Mouse (Mus musculus): ENCODE measurements around the gene Cgrrf1. TPM values are rescaled to one million over a fixed set of nuclear protein-coding genes. Genes with fewer than 3 reads are reported as not detected.
"Not testable (repeated sequence)": the region's sequence is repeated elsewhere in the genome, so short reads cannot be mapped to it uniquely, and the experiment has no call there.

Gene Cgrrf1
- 10 to 100 TPM; 37.3 to 38.6 TPM for total RNA-seq (2021)
- long read RNA-seq, experiment 1, transcript Cgrrf1-201 (6 exons, 1,324 nt): major isoform, 27 of 35 reads
- long read RNA-seq, experiment 1, partial matches to known transcripts: 0 of 35 reads
- long read RNA-seq, experiment 1, other reads (novel, unspliced or antisense): 5 of 35 reads
- long read RNA-seq, experiment 2, transcript Cgrrf1-201 (6 exons, 1,324 nt): major isoform, 21 of 27 reads
- long read RNA-seq, experiment 2, partial matches to known transcripts: 0 of 27 reads
- long read RNA-seq, experiment 2, other reads (novel, unspliced or antisense): 4 of 27 reads

- DNase-seq: peak; percentile 93
Observed at GRCm38 (mm10) chr14:46831837-46832333, at the start of gene Cgrrf1. TSS of gene Cgrrf1 (plus strand) at chr14:46832125.

GRCm38 (mm10) chr14:46782187-46782828 is 49.6 kb upstream of the Cgrrf1 start:
- no peak for DNase-seq

- DNase-seq: no peak
Observed at GRCm38 (mm10) chr14:46783327-46783926, 48.5 kb upstream of the Cgrrf1 start.

GRCm38 (mm10) chr14:46785247-46785646 is 46.7 kb upstream of the Cgrrf1 start:
- no peak for DNase-seq

- peak; percentile 9 for DNase-seq
Observed at GRCm38 (mm10) chr14:46787454-46787786, 44.5 kb upstream of the Cgrrf1 start.

- DNase-seq: peak; percentile 91
Observed at GRCm38 (mm10) chr14:46787787-46788504, 44.0 kb upstream of the Cgrrf1 start, which contains the start of gene Cnih1. TSS of gene Cnih1 (minus strand) at chr14:46788411.

- no peak for DNase-seq
Observed at GRCm38 (mm10) chr14:46788505-46788901, 43.4 kb upstream of the Cgrrf1 start.

GRCm38 (mm10) chr14:46790303-46790702 is 41.6 kb upstream of the Cgrrf1 start:
- no peak for DNase-seq

GRCm38 (mm10) chr14:46790723-46791122 is 41.2 kb upstream of the Cgrrf1 start:
- no peak for DNase-seq

GRCm38 (mm10) chr14:46794157-46794556 is 37.8 kb upstream of the Cgrrf1 start:
- no peak for DNase-seq

GRCm38 (mm10) chr14:46800684-46801345 is 31.1 kb upstream of the Cgrrf1 start:
- no peak for DNase-seq

- DNase-seq: no peak
Observed at GRCm38 (mm10) chr14:46803259-46803658, 28.7 kb upstream of the Cgrrf1 start.

GRCm38 (mm10) chr14:46803791-46804190 is 28.1 kb upstream of the Cgrrf1 start:
- DNase-seq: no peak

GRCm38 (mm10) chr14:46806186-46806585 is 25.7 kb upstream of the Cgrrf1 start:
- DNase-seq: no peak

- no peak for DNase-seq
Observed at GRCm38 (mm10) chr14:46807927-46808326, 24.0 kb upstream of the Cgrrf1 start.

- no peak for DNase-seq
Observed at GRCm38 (mm10) chr14:46815640-46816039, 16.3 kb upstream of the Cgrrf1 start.

- no peak for DNase-seq
Observed at GRCm38 (mm10) chr14:46816916-46817622, 14.9 kb upstream of the Cgrrf1 start.

- DNase-seq: no peak
Observed at GRCm38 (mm10) chr14:46818743-46819142, 13.2 kb upstream of the Cgrrf1 start.

GRCm38 (mm10) chr14:46819961-46820360 is 12.0 kb upstream of the Cgrrf1 start:
- DNase-seq: not testable (repeated sequence)

- DNase-seq: no peak
Observed at GRCm38 (mm10) chr14:46821271-46821872, 10.6 kb upstream of the Cgrrf1 start.

All from gastrocnemius, postnatal 10 days (tissue).